Mouse (Mus musculus) left cerebral cortex, adult 11 months (tissue): ENCODE results near the gene Glcci1.

Experiments used
- DNase-seq: peaks from one replicate; pipeline ENCODE4 v3.0.0; 2022; ENCODE audit warnings: low spot score

Gene Glcci1

DNA sequence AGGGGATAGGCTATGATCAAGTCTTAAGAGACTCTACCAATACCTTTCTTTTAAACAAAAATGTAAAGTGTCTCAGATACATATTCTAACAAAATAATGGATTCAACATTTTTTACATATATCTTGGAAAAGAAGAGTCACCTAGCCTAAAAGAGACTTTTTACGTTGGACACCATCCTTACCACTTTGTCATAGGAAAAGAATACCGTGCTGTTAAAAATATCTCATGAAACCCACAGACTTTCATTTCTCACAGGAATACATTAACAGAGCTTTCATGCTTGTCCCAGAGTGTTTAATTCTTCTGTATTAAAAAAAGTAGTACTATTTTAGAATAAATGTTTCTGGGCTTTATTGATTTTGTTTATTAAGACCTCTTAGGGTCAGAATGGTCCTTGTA lies 41.8 kb downstream of the Glcci1 start:
- no peak for DNase-seq

DNA sequence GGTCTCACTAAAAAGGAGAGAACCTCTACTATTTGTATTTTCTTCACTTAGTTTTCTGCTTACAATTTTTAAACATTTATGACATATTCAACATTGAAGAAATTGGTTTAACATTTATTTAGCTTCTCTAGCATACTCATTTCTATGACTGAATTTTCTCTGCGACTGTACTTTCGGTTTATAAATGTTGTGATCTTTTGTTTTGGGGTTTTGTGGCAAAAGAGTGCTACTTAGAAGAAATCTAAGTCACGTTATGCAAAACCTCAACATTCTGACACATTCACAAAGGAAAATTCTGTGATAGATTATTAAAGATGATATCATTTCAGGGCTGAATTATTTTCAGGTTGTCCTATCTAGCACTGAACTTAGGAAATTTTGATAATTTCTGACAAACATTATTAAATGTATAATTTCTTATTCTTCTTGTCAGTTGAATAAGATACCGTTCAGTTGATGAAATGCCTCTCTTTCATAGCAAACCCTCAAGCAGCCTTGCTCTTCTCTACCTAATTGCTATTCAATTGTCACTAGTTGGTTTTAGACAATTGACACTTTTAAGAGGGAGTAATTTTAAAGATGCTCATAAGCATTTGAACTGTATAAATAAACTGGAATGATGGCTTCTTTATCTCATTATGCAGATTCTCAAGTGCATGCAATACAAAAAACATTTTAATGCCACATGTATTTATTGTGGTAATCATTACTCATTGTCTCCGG lies 47.6 kb downstream of the Glcci1 start:
- DNase-seq, result no peak

GRCm38 (mm10) chr6:8560682-8561081 lies 51.3 kb downstream of the Glcci1 start:
- no peak for DNase-seq

GRCm38 (mm10) chr6:8582377-8582776 lies 73.0 kb downstream of the Glcci1 start:
- DNase-seq, result no peak

GRCm38 (mm10) chr6:8583892-8584291 lies 74.5 kb downstream of the Glcci1 start:
- no peak for DNase-seq

DNA sequence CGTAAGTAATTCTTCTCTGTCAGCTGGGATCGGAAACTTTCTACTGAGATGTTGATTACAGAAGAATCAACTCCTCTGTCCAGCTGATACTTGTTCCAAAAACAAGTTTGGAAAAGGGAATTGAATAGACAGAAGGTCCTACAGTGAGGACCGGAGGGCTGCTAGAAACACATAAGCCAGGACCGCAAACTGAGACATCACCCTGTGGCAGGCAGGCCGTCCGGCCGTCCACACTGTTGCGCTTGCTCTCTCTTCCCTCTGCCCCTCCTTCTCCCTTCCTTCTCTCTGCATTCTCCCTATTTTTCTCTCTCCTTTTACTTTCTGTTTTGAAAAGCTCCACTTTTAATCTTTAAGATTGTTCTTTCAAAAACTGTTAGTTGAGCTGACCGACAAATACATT lies 82.3 kb downstream of the Glcci1 start:
- no peak for DNase-seq

DNA sequence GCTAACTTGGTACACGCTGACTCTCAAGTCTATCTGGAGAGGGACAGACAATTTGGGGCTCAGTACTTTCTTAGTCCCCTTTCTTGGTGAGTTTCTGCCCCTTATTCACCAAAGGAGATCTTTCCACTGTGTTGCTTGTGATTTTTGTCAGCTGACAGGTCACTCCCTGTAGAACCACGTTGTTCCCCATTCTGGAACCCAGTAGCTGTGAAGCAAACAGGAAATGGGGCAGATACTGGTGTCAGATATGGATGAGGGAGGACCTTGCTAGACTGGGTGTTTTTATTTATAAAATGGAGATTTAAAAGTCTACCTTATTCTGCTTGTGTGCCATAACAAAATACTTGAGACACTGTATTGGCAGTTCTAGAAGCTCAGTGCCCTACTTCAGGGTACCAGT lies 108.0 kb downstream of the Glcci1 start:
- no peak for DNase-seq

GRCm38 (mm10) chr6:8619582-8620350 lies 110.4 kb downstream of the Glcci1 start:
- DNase-seq, result no peak

DNA sequence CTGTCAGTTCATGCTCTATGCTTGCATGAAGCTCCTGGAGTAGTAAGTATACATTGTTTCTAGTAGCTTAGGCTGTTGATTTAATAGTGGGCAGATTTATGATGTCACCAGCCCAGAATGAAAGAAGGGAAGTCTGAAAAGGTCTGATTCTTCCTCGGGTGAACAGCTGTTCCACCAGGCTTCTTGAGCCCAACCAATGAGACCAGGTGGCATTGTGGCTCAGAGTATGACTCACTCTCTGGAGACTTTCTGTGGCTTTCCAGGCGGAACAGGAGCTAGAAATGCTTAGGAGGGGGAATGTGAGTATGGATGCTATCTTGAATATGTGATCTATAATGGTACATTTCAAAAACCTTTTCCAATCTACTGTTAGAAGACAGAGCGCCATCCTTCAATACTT lies 113.6 kb downstream of the Glcci1 start:
- no peak for DNase-seq

- DNase-seq, result no peak
Observed at GRCm38 (mm10) chr6:8628226-8628625, 118.8 kb downstream of the Glcci1 start.

DNA sequence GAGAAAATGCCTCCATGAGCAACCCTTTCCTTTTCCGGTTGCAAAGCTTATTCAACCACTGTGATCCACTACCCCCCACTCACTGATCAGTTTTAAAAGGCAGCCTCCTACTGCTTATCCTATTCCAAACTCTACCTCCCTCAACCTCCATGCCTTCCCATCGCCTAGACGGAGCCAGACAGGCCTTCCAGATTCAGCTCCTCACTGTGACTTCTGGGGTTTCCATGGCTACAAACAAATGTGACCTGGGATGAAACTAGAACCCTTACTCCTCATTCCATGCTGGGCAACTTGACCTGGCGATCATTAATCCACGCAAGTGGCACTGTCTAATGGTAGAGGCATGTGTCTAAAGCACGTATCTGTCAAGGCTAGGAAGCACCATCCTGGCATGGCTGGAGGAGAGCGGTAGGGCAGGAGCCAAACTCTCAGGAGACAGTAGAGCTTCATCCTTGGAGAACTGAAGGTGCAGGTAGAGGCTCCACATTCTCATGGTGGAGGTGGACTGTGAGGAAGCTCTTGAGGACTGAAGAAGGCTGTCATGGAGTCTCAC lies 119.4 kb downstream of the Glcci1 start:
- DNase-seq, result no peak

GRCm38 (mm10) chr6:8630531-8630930 lies 121.1 kb downstream of the Glcci1 start:
- no peak for DNase-seq

DNA sequence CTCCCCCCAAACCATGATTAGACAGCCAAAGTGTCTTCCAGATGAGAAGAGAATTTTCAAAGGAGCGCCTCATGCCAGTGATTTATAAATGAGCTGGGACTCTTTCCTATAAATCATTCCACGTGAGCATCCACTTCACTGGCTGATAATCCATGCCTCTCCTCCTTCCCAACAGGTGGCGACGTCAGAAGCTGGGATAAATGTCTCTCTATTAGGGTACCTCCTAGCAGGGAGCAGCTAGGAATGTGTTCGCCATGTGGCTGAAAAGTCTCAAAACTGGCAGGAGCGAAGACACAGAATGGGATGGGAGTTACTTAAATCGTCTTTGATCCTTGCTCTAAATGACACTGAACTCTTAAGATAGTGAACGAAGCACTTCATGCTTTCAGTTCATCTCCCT lies 122.0 kb downstream of the Glcci1 start:
- no peak for DNase-seq

DNA sequence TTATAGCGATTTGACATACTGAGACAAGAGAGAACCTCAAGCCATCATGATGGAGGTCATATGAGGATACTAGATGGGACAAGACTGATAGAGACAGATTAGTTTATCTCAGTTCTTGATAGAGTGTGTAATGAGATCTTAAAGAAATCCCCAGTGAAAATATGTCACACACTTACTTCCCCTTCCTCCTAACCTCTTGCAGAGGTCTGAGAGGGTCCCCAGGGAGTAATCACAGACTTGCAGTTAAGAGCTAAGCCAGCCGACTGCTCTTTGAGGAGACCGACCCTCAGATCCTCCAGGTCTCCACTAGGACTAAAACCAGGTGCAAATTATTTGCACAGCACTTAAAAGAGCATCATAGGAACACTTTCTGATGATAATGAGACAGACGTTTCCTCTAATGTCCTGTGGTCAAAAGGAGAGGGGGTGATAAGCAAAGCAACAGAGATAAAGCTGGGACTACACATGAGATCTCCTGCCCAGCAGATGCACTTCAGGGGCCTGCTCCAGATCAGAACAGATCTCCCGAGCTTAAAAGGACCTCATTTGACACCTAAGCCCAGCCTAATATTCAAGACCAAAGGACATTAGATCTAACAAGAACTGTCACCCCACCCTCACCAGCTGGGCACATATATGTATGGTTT lies 122.7 kb downstream of the Glcci1 start:
- no peak for DNase-seq

DNA sequence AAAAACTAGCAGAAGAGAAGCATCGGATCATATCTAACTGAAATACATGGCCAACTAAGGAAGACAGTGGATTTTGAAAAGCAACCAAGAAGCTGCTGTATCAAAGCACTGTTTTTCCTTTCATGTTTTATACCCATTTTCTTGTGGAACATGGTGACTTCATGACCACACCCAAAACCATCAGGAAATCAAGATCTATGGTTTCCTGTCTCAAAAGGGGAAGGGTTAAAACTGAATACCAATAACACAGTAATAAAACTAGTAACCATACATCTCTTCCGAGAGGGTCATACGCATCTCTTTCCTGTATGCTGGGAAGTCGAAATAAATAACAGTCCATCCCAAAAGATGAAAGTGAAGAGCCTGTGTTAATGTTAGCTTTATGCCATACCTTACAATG lies 123.3 kb downstream of the Glcci1 start:
- no peak for DNase-seq

GRCm38 (mm10) chr6:8638122-8638521 lies 128.7 kb downstream of the Glcci1 start:
- peak; percentile 47 for DNase-seq

GRCm38 (mm10) chr6:8638899-8639298 lies 129.5 kb downstream of the Glcci1 start:
- DNase-seq, result no peak

DNA sequence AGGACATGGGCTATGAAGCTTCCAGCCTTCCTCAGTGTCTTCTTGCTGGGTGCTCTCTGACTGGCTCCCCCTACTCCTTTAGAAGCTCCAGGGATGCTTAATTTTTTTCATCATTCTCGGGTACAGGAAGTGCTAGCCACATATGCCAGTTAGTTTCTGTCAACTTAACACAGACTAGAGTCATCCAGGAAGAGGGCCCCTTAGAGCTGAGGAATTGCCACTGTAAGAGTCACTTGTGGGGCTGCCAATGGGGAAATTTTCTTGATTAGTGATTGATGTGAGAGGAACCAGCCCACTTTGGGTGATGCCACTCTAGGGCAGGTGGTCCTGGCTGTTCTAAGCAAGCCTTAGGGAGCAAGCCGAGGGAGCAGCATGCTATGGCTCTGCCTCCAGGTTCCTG lies 130.1 kb downstream of the Glcci1 start:
- no peak for DNase-seq

GRCm38 (mm10) chr6:8640863-8641262 lies 131.5 kb downstream of the Glcci1 start:
- DNase-seq, result no peak

GRCm38 (mm10) chr6:8644703-8645102 lies 135.3 kb downstream of the Glcci1 start:
- DNase-seq, result peak; percentile 36

DNA sequence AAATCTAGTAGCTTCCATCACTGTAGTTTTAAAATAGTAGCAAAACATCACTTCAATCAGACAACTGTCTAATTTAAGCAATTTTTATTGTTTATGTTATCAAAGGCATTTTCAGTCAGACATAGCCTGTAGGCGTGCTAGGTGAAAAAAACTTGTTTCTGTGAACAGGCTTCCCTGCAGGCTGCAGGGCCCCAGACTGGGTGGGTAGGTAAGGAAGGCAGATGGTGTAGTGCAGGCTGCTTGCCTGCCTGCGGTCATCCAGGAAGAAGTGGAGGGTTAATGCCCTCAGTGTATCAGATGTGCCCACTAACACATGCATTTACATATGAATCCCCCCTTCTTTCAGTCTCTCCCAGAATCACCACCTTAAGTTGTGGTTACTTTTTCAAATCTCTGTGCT lies 136.3 kb downstream of the Glcci1 start:
- no peak for DNase-seq
